Mouse (Mus musculus): Measurements from ENCODE around the gene Ppox. TPM values are rescaled to one million over a fixed set of nuclear protein-coding genes. Genes with fewer than 3 reads are reported as not detected.
"Not testable (repeated sequence)": the region's sequence is repeated elsewhere in the genome, so short reads cannot be mapped to it uniquely, and the experiment has no call there.

Gene Ppox
- 10 to 100 TPM; 26.9 to 27.8 TPM for total RNA-seq (2021)
- long read RNA-seq, experiment 1, full-length matches to known transcripts, result 10 of 41 reads
- long read RNA-seq, experiment 1, partial matches to known transcripts, result 0 of 41 reads
- long read RNA-seq, experiment 1, other reads (novel, unspliced or antisense), result 31 of 41 reads
- long read RNA-seq, experiment 2, partial matches to known transcripts, result 3 of 19 reads
- long read RNA-seq, experiment 2, other reads (novel, unspliced or antisense), result 15 of 19 reads

GRCm38 (mm10) chr1:171280916-171281527 lies at the start of gene Ppox:
Gene Ppox, minus strand, starts transcription at chr1:171281186.
- DNase-seq (ENCODE audit: low spot score in 2 of 2), result peak; percentile 88 to 92

- DNase-seq (ENCODE audit: low spot score in 2 of 2), result no peak
Observed at GRCm38 (mm10) chr1:171330216-171330560, 49.2 kb upstream of the Ppox start.

- peak in 1 of 2 experiments; percentile 24 for DNase-seq (ENCODE audit: low spot score in 2 of 2)
Observed at GRCm38 (mm10) chr1:171329433-171330215, 48.6 kb upstream of the Ppox start.

GRCm38 (mm10) chr1:171328839-171329432 lies 48.0 kb upstream of the Ppox start, which contains the start of gene Dedd:
Gene Dedd, plus strand, starts transcription at chr1:171329145.
- DNase-seq (ENCODE audit: low spot score in 2 of 2), result peak; percentile 87 to 89

DNA sequence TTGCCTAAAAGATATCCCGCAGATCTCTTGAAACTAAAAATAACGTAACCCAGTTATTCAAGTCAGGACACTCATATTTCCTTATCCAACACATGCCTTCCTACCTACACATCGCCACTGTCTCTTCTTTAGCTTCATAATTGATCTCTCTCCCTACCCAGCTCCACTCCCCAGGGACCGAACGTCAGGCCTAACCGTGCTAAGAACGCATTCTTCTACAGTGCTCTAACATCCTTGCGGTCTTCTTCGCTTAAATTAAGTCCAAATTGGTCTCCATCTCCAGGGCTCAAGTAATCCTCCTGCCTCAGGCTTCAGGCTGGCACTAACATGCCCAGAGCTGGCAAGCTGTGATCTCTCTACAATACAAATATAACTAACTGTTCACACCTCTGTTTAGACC lies 47.3 kb upstream of the Ppox start:
- no peak for DNase-seq (ENCODE audit: low spot score in 2 of 2)

DNA sequence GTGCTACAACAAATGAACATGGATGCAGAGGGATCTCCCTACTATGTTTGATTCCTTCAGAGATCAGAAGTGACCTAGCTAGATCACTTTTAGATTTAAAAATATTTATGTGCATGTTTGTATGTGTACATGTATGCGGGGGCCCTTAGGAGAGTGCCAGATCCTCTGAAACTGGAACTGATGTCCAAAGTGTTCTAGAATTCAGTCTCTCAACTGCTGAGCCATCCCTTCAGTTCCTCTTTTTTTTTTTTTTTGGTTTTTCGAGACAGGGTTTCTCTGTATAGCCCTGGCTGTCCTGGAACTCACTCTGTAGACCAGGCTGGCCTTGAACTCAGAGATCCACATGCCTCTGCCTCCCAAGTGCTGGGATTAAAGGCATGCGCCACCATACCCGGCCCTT lies 45.6 kb upstream of the Ppox start:
- DNase-seq (ENCODE audit: low spot score in 2 of 2), result not testable (repeated sequence)

GRCm38 (mm10) chr1:171325571-171325970 lies 44.6 kb upstream of the Ppox start:
- DNase-seq (ENCODE audit: low spot score in 2 of 2), result no peak

DNA sequence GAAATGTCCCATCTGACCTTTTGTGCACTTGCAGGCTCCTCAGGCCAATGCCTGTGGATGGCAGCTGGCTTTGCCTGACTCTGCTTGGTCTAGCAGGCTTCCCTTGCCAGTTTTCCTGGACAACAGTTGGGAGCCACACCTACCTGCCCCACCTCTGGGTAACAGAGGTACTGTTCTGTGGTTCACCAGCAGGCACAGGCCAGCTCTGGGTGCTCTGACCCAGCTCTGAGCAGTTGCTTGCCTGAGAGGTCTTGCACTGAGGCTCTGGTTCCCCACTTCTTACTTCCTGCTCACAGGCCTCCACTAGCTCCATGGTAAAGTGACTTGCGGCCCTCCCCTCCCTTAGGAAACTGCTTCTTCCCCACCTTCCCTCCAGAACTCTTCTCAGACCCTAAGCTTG lies 41.0 kb upstream of the Ppox start:
- DNase-seq (ENCODE audit: low spot score in 2 of 2), result no peak

GRCm38 (mm10) chr1:171321415-171321814 lies 40.4 kb upstream of the Ppox start:
- no peak for DNase-seq (ENCODE audit: low spot score in 2 of 2)

DNA sequence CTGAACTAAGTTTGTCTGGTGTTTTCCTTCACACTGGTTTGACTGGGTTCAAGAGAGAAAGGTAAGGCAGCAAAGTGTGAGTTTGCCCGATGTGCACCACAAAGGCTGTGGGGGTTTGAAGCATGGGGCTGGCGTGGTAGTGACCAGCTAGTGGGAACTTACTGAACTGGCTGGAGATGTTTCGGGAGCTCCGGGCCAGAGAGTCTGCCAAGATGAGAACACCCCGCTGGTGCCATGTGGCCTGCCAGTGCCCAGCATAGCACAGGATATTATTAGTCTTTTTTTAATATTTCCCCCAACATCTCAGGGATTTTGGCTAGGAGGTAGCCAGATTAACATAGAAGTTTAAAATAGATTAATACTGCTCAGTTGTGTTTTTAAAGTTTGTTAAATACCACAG lies 39.2 kb upstream of the Ppox start:
- DNase-seq (ENCODE audit: low spot score in 2 of 2), result no peak

DNA sequence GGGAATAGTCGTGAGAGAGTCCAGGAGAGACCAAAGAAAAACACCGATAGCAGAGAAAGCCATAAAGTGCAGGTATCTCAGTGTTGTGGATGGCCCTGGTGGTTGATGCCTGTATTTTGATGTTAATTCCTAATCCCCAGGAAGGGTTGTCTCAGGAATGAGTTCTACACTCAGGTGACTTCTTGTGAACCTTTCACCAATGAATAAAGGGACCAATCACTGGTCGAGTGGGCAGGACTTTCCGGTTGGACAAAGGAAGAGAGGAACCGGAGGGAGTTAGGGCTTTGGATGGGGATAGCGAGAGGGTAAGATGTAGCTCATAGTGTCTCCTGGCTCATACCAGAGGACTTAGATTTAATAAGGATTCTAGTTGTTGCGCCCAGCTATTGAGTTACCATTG lies 38.8 kb upstream of the Ppox start:
- no peak for DNase-seq (ENCODE audit: low spot score in 2 of 2)

GRCm38 (mm10) chr1:171309321-171309720 lies 28.3 kb upstream of the Ppox start:
- no peak for DNase-seq (ENCODE audit: low spot score in 2 of 2)

DNA sequence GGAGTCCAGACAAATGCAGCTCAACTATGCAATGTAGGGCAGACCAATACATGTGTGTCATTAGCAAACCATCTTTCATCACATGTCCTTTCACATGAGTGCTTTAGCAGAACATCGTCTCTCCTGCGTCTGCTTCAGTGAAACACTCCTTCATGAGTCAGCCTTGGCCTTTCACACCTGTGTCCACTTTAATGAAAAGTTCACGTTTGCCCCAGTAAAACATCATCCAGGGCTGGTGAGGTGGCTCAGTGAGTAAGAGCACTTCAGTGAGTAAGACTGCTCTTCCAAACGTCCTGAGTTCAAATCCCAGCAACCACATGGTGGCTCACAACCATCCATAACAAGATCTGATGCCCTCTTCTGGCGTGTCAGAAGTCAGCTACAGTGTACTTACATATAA lies 25.2 kb upstream of the Ppox start:
- DNase-seq (ENCODE audit: low spot score in 2 of 2), result not testable (repeated sequence)

GRCm38 (mm10) chr1:171298226-171298625 lies 17.2 kb upstream of the Ppox start:
- DNase-seq (ENCODE audit: low spot score in 2 of 2), result no peak

GRCm38 (mm10) chr1:171295063-171295402 lies 14.0 kb upstream of the Ppox start:
- DNase-seq (ENCODE audit: low spot score in 2 of 2), result no peak

DNA sequence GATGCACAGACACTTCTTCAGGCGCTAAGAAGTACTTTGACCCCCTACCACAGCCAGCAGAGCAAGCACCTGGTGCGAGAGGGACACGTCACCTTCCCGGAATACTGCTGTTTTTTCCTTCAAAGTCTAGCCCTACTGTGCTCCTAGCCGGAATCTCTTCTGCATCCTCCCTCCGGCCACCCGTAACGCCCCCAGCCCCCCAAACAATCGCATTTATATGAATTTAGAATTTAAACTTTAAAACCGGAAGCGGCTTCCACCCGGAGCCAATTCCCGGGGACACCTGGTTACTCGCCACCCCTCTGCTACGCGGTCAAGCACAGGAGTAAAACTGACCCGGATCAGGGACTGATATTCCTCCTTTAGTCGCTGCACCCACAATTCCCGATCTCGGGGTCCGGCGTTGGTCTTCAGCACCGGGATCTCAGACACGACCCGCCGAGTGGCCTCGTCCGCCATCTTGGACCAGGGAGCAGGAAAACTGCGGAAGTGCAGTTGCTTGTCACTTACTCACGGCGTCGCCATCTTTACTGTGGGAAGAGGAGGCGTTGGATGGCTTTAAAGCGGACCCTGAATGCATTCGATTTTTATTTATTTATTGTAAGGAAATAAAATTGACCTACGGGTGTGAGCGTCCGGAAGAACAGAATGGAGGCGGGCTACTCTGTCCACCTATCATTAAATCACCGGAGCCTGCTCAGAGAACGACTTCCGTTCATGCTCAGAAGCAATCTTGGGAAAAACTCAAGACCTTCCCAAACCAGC lies 13.5 kb upstream of the Ppox start, which contains the start of gene Ufc1:
Gene Ufc1 (minus strand): TSS at position 727 of the 765 bp plus-strand sequence.
- DNase-seq (ENCODE audit: low spot score in 2 of 2), result peak; percentile 71 to 85

DNA sequence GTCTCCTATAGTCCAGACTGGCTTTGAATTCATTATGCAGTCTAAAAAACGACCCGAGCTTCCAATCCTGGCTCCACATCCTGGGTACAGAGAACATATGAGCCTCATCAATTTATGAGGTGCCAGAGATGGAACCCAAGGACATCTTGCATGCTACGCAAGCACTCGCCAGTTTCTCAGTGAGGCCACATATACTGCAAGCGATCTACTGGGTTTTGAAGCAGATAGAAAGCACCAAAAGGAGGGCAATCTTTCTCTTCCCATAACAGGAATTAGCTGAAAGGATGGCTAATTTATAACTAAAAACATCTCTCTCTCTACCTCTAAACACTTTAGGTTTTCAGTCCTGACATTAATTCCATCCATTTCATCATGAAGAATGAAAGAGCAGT lies 12.9 kb upstream of the Ppox start:
- no peak for DNase-seq (ENCODE audit: low spot score in 2 of 2)

GRCm38 (mm10) chr1:171293351-171293750 lies 12.4 kb upstream of the Ppox start:
- no peak for DNase-seq (ENCODE audit: low spot score in 2 of 2)

GRCm38 (mm10) chr1:171288328-171288727 lies 7.3 kb upstream of the Ppox start:
- no peak for DNase-seq (ENCODE audit: low spot score in 2 of 2)

DNA sequence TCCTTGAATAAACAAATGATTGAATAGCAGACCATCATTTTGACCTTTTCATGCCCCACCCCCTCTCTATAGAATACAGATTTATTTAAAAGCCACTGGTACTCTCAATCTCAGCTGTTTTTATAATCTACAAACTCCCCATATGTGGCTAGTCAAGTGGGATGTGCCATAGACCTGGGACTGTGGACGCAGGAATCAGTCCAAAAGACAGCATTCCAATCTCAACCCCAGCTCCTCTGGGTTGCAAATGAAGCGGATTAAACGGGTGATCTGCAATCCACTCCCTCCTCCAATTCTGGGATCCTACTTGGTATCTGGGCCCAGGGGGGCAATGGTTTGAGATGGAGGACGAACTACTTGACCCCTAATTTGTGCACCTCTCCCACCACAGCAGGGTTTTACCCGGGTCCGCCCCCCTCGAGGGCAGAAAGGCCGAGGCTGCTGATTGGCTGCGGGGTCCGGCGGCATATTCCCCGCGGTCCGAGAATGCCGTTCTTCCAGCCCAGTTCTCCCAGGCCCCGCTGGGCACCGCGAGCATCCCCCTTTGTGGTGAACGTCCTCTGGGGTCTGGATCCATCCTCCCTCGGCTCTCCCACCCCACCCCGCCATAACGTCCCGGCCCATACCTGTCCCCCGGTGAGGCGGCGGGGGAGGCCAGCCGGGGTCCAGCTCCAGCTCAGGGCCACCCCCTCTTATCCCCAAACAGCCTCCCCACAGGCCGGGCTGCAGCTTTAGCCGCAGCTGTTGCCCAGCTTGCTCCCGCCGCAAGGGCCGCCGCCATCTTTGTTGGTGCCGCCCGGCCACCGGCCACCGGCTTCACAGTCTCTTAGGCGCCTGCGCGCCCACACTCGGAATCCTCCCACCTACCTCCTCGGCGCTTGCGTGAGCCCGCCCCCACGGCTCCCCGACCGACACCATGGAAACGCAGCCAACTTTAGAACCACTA lies 6.4 kb upstream of the Ppox start, which contains the start of gene Usp21:
Gene Usp21 (minus strand): TSS at position 856 of the 946 bp plus-strand sequence.
- DNase-seq (ENCODE audit: low spot score in 2 of 2), result peak; percentile 93 to 95
